Mouse (Mus musculus) lung, postnatal 0 days (tissue): Measurements from ENCODE around the gene Tsen2.

Source experiments
- CTCF ChIP-seq: IDR thresholded peaks from 2 replicates; pipeline ENCODE4 v1.5.1; 2016; ENCODE audit warnings: antibody characterized with exemption, mild to moderate bottlenecking
- EP300 ChIP-seq: IDR thresholded peaks from 2 replicates; pipeline ENCODE4 v1.6.1; 2016; ENCODE audit warnings: antibody characterized with exemption, mild to moderate bottlenecking, control low read depth

GRCm38 (mm10) chr6:115524449-115524990 lies 19.9 kb upstream of the Tsen2 start:
- TF ChIP-seq EP300: no peak
- TF ChIP-seq CTCF: no peak
